In the genomic region with DNA sequence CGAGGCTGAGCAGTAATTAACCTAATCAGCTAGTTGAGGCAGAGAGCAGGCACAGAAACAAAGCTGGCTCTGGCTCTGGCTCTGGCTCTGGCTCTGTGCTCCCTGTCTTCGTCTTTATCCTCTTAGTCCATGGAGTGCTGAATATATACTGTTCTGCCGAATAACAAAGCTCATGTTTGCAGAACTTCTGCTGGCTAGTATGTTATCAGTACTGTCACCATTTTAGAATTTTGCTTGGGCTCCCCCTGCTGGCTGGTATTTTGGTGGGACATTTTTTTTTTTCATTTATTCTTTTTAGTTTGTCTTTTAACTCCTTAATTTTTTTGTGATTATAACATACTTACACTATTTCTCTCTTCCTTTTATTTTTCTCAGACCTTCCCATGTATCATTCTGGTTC, we compare ENCODE assay signal across 8 mouse cellular contexts.
A peak's percentile ranks its signal among the peaks of the same experiment; 100 is the strongest.
DNase-seq lines count a peak whose midpoint lies in the region; ATAC-seq and TF ChIP-seq lines count a peak whose summit lies in the region.

No protein-coding gene starts in this region.

- no peak overlapping the region for H3K4me3 ChIP-seq in cortical plate, adult 2 months (ENCODE audit: insufficient read depth, low read length)
- H3K4me3 ChIP-seq in lung, postnatal 0 days (ENCODE audit: low read depth, low read length) = no peak overlapping the region

- peak; percentile 55; the same call in 1 of the 2 replicates for ATAC-seq in lung, postnatal 0 days

- H3K27ac ChIP-seq in cortical plate, adult 2 months (ENCODE audit: insufficient read depth, low read length) = no peak overlapping the region
- no peak overlapping the region for H3K27ac ChIP-seq in lung, postnatal 0 days (ENCODE audit: low read length)

- 12% methylated on average over 3 of the region's 3 CpGs for WGBS in lung, postnatal 0 days

- no peaks in the 10 kb centered on the region for H3K9me3 ChIP-seq in lung, postnatal 0 days (ENCODE audit: low read length)

- peak; percentile 9 for DNase-seq in cerebellum, adult 8-10 months
- no peak for DNase-seq in cerebellum, adult 9-10 months
- peak; percentile 55 for DNase-seq in right cerebral cortex, postnatal 4 days
- no peak for DNase-seq in right cerebral cortex, postnatal 25 days
- peak; percentile 63 to 79 for DNase-seq in heart, postnatal 10 days
- DNase-seq in lung, postnatal 0 days (ENCODE audit: low spot score) = peak; percentile 68
- peak; percentile 57 for DNase-seq in thymus, postnatal 14 days

- TF ChIP-seq POLR2A in cortical plate, adult 2 months (IDR thresholded peaks at IDR 0.05; ENCODE audit: extremely low read depth, insufficient read depth, low read length) = no peak

- H3K27me3 ChIP-seq in lung, postnatal 0 days (replicated peaks; ENCODE audit: insufficient read depth, low read length) = no peaks in the 10 kb centered on the region

- H3K4me2 ChIP-seq in lung, postnatal 0 days (replicated peaks; ENCODE audit: low read depth, low read length) = 0 out of 2 replicates have a peak overlapping the region, but pooled peaks have one; percentile 15

- no peak for TF ChIP-seq EP300 in lung, postnatal 0 days (IDR thresholded peaks at IDR 0.05)

- H3K36me3 ChIP-seq in lung, postnatal 0 days (ENCODE audit: insufficient read depth, low read length) = no peaks in the 10 kb centered on the region

- no peak overlapping the region for H3K9ac ChIP-seq in lung, postnatal 0 days (replicated peaks; ENCODE audit: low read depth)

- peaks cover 6% of the 10 kb centered on the region; the same call in 1 of the 2 replicates for H3K4me1 ChIP-seq in cortical plate, adult 2 months (ENCODE audit: control insufficient read depth, insufficient read depth, low read length)
- H3K4me1 ChIP-seq in lung, postnatal 0 days (ENCODE audit: insufficient read depth, low read depth, low read length) = no peaks in the 10 kb centered on the region

- TF ChIP-seq CTCF in cortical plate, adult 2 months (IDR thresholded peaks at IDR 0.05; ENCODE audit: extremely low read depth, insufficient read depth, low read length) = peak; percentile 11; the same call in 1 of the 2 replicates
- peak; percentile 75 for TF ChIP-seq CTCF in lung, postnatal 0 days (IDR thresholded peaks at IDR 0.05)

- intact Hi-C loops in heart, postnatal 10 days (cut with DNase I) = loop anchor here (10.0 kb wide), 1 partner anchor 386 kb away; no protein-coding TSS in a partner anchor

Comparison
In these comparisons a context has a peak if more than half of its experiments do, and no peak if none do; other contexts are left out.
1. DNase-seq: peak in cerebellum, adult 8-10 months (single experiment), right cerebral cortex, postnatal 4 days (single experiment), heart, postnatal 10 days (2 of 2), lung, postnatal 0 days (single experiment) and thymus, postnatal 14 days (single experiment); none in cerebellum, adult 9-10 months (single experiment) and right cerebral cortex, postnatal 25 days (single experiment).